Mouse (Mus musculus) C2C12 (cell line): Measurements from ENCODE around the gene Hivep1. TPM values are rescaled to one million over a fixed set of nuclear protein-coding genes. Genes with fewer than 3 reads are reported as not detected.
A peak's percentile ranks its signal among the peaks of the same experiment; 100 is the strongest.

ENCODE experiments used
- H3K27me3 ChIP-seq: one replicate; pipeline ENCODE4 v1.6.1; 2011; ENCODE audit not compliant: control insufficient read depth, insufficient read depth, insufficient read length
- H3K36me3 ChIP-seq: one replicate; pipeline ENCODE4 v1.6.1; 2011; ENCODE audit not compliant: control insufficient read depth, insufficient read depth
- H3K4me3 ChIP-seq: one replicate; pipeline ENCODE4 v1.5.1; 2011; ENCODE audit warnings: mild to moderate bottlenecking, control low read depth; ENCODE audit not compliant: poor library complexity, insufficient read depth, severe bottlenecking
- H3K79me2 ChIP-seq: one replicate; pipeline ENCODE4 v1.6.1; 2011; ENCODE audit not compliant: control insufficient read depth, insufficient read depth
- H3K79me3 ChIP-seq: one replicate; pipeline ENCODE4 v1.6.1; 2011; ENCODE audit warnings: low read depth, control low read depth
- H3ac ChIP-seq: one replicate; pipeline ENCODE3; 2011; ENCODE audit warnings: low read depth; ENCODE audit not compliant: control insufficient read depth, insufficient read length
- CEBPB ChIP-seq: IDR thresholded peaks from one replicate; pipeline ENCODE4 v1.6.1; 2011; ENCODE audit warnings: low read depth, mild to moderate bottlenecking, control low read depth, moderate library complexity
- CTCF ChIP-seq: IDR thresholded peaks from one replicate; pipeline ENCODE4 v1.5.1; 2011; ENCODE audit not compliant: control insufficient read depth, insufficient read depth, insufficient read length
- FOSL1 ChIP-seq: IDR thresholded peaks from one replicate; pipeline ENCODE4 v1.8.0; 2011; ENCODE audit warnings: mild to moderate bottlenecking, low read length; ENCODE audit not compliant: poor library complexity, insufficient read depth, severe bottlenecking
- MAX ChIP-seq: IDR thresholded peaks from one replicate; pipeline ENCODE4 v1.6.1; 2011; ENCODE audit warnings: mild to moderate bottlenecking, control low read depth
- MYOD1 ChIP-seq: IDR thresholded peaks from one replicate; pipeline ENCODE4 v1.6.1; 2011; ENCODE audit warnings: low read depth; ENCODE audit not compliant: control insufficient read depth, insufficient read length
- MYOG ChIP-seq: IDR thresholded peaks from one replicate; pipeline ENCODE4 v1.6.1; 2011; ENCODE audit not compliant: control insufficient read depth, insufficient read length; ENCODE audit errors: extremely low read depth
- USF1 ChIP-seq: IDR thresholded peaks from one replicate; pipeline ENCODE4 v1.6.1; 2011; ENCODE audit warnings: low read depth, mild to moderate bottlenecking, control low read depth, moderate library complexity
- polyA plus RNA-seq: library from polyadenylated mRNA; unstranded; fragments of >200 nt; fragmentation: generic; extraction: Trizol; gene quantifications from one replicate; pipeline ENCODE4 v1.2.1, GENCODE M21; 2012; ENCODE audit warnings: missing spikeins

The Hivep1 gene
- polyA plus RNA-seq, 1 experiment, result 2.2 TPM

DNA sequence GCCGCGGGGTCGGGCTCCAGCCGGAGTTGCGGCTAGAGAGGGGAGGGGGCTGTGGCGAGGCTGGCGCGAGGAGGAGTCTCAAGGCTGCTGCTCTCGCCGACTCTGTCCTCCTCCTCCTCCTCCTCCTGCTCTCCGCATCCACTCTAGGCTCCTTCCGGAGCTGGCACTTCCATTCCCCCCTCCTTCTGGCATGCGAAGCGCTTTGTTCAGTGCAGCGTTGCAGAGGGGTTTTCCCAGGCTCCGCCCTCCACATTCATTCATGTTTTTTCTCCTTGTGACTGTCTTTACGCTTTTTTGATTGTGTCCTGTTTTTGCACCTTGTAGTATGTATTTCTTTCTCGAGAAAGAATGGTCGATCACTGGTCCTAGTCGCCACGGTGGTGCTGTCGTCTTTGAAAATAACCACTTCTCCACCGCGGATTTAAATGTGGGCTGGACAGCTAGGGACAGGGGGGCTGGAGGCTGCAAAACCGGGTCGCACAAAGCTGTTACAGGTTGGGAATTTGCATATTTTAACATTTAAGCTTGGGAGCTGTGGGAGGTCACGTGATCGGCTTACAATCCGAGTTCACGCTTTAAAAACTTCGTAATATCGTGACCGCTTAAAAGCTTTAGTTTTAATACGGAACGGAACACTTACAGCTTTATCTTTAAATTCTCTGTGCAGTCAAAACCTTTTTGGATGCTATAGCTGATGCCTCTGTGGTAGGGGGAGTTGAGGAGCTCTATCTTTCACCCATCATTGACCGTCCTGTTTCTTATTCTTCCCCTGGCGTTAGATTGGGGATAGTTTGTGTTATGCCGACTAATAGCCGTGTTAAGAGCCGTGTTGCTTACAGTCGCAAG lies 1.1 kb downstream of the Hivep1 start:
- peak overlapping the region; percentile 90 for H3ac ChIP-seq
- TF ChIP-seq USF1 (peak; percentile 90), CEBPB (no peak)
- no peaks in the 10 kb centered on the region for H3K27me3 ChIP-seq
- H3K36me3 ChIP-seq, result no peaks in the 10 kb centered on the region
- no peaks in the 10 kb centered on the region for H3K79me3 ChIP-seq
- peaks cover 27% of the 10 kb centered on the region for H3K79me2 ChIP-seq
- H3K4me3 ChIP-seq, result peak overlapping the region; percentile 49

DNA sequence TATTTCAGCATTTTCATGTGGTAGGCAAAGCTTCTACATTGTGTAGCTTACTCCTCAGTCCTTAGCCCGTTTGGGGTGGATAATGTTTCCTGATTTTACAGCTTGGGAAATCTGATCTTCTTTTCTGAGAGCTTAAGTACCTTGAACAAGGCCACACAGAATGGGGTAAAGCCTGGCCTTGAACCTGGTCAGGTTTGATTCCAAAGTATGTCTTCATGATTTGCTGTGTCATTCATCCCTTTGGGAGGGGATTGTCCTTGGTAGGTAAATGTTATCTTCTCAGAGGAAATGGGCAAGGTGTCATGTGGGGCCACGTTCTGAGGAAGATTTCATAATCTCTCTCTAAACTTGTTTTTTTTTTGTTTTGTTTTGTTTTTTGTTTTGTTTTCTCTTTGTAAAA lies 1.8 kb downstream of the Hivep1 start:
- no peaks in the 10 kb centered on the region for H3K79me3 ChIP-seq
- H3K4me3 ChIP-seq, result no peak overlapping the region
- H3ac ChIP-seq, result no peak overlapping the region
- no peak for TF ChIP-seq MYOD1
- TF ChIP-seq CEBPB, result no peak
- no peak for TF ChIP-seq MYOG
- TF ChIP-seq MAX, result no peak
- TF ChIP-seq FOSL1, result no peak
- no peak for TF ChIP-seq USF1
- no peak for TF ChIP-seq CTCF
- no peaks in the 10 kb centered on the region for H3K27me3 ChIP-seq
- H3K79me2 ChIP-seq, result peaks cover 27% of the 10 kb centered on the region
- no peaks in the 10 kb centered on the region for H3K36me3 ChIP-seq

DNA sequence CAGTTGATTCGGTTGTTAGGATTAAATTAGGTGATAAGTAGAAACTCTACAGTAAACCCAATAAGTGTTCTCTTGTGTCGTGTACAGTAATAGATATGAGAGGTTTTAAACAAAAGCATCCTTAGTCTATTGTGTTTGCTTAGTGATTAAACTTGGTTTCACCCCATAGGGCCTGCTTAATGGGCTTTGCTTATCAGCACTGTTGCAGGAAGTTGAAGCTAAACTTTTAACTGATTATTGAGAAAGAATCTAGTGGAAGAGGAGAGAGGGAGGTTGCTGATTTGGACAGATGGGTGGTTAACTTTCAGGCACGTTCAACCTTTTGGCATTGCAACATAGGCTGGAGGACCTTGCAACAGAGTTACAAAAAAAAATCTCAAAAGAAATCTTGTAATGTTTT lies 2.3 kb downstream of the Hivep1 start:
- no peaks in the 10 kb centered on the region for H3K36me3 ChIP-seq
- no peak overlapping the region for H3ac ChIP-seq
- no peak overlapping the region for H3K4me3 ChIP-seq
- TF ChIP-seq CEBPB, result no peak
- TF ChIP-seq USF1, result no peak
- no peak for TF ChIP-seq FOSL1
- TF ChIP-seq CTCF, result no peak
- peaks cover 27% of the 10 kb centered on the region for H3K79me2 ChIP-seq
- no peaks in the 10 kb centered on the region for H3K79me3 ChIP-seq
- no peaks in the 10 kb centered on the region for H3K27me3 ChIP-seq

GRCm38 (mm10) chr13:42056712-42057332 lies 5.0 kb downstream of the Hivep1 start:
- Histone ChIP-seq H3K36me3 (peaks cover 3% of the 10 kb centered on the region), H3ac (no peak overlapping the region), H3K79me3 (no peaks in the 10 kb centered on the region), H3K79me2 (peaks cover 27% of the 10 kb centered on the region), H3K27me3 (no peaks in the 10 kb centered on the region), H3K4me3 (no peak overlapping the region)
- TF ChIP-seq FOSL1 (no peak), MYOG (no peak), CTCF (no peak), CEBPB (no peak), USF1 (no peak), MYOD1 (no peak)

- Histone ChIP-seq H3K4me3 (no peak overlapping the region), H3K79me2 (no peaks in the 10 kb centered on the region), H3K36me3 (peaks cover 3% of the 10 kb centered on the region), H3K27me3 (no peaks in the 10 kb centered on the region), H3ac (no peak overlapping the region), H3K79me3 (no peaks in the 10 kb centered on the region)
- TF ChIP-seq FOSL1 (no peak), USF1 (no peak), MYOG (no peak), CTCF (no peak)
Measured at GRCm38 (mm10) chr13:42060846-42061630, 9.2 kb downstream of the Hivep1 start.
